Mouse (Mus musculus): ENCODE data around the gene Cdh13.
A peak's percentile ranks its signal among the peaks of the same experiment; 100 is the strongest.
"Not testable (repeated sequence)": the region's sequence is repeated elsewhere in the genome, so short reads cannot be mapped to it uniquely, and the experiment has no call there.

The Cdh13 gene

DNA sequence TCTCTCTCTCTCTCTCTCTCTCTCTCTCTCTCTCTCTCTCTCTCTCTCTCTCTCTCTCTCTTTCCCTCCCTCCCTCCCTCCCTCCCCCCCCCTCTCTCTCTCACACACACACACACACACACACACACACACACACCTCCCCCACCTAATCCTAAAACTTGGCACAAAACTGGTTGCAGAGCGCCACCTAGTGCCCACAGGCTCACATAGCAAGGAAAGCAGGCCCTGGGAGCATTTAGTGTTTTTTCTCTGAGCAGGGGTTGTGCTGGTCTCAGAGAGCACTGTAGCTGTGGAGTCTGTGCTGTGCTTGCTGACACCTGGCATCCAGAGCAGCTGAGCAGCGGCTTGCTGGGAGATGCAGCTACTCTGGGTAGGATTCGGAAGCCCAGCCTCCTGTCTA, 1014.2 kb downstream of the Cdh13 start:
- peak; percentile 48 for DNase-seq

DNA sequence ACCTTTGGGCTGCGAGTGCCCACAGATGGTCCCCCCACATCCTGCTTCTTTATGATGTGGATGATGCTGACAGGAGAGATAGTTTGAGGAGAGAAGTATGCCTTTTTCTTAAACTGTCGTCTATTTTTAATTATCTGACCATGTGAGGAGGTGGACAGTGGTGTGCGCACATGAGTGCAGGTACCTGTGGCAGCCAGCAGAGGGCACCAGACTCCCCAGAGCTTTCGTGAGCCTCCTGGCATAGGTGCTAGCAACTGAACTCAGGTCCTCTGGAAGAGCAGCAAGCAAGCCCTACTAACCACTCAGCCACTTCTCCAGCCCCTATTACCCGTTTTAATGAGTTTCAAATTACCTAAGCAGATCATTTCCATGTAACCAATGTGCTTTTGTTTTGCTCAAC, 1016.8 kb downstream of the Cdh13 start:
- DNase-seq = no peak

DNA sequence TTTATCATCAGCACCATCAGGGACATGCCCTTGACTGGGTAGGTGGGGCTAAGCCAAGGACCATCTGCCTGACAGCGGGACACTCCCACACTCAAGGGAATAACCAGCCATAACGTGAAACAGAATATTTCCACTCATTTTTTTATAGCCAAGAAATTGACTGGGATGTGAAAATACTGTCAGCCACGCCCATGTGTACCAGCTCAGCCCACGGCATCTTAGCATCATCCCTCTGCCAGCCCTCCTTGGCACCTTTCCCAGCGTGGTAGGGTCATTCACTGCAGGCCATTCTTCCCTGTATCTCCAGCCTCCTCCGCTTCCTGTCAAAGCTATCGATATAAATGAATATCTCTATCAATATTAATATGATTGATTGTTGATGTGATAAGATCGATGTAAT, 1020.7 kb downstream of the Cdh13 start:
- DNase-seq = peak; percentile 47

DNA sequence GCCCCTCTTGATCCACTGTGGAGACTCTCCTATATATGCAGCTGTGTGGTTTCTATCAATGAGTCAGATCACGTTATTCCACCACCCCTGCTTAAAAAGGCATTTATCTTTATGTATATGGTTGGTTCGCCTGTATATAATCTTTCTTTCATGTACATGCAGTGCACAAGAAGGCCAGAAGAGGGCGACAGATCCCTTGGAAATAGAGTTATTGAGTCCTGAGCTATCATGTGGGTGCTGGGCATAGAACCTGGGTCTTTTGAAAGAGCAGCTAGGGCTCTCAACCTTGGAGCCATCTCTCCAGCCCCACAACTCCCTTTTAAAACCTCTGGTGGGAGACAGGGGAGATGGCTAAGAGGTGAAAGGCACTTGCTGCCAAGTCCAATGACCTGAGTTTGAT, 1027.9 kb downstream of the Cdh13 start:
- DNase-seq = no peak

DNA sequence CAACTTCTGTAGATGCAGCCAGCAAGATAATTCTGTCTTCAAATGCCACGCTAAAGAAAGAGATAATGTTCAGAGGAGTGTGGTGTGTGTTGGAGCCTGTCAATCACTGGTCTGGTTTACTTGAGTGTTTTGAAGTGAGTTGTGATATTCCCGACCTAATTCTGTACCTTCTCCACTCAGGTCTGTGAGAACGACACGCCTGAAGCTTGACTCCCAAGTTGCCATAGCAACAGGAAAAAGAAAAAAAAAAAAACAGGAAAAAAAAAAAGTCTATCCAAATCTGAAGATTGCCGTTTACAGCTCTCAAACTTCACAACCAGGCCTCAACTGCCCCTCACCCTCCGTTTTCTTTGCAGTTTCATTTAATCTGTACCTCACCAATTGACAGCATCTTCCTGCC, 1039.7 kb downstream of the Cdh13 start:
- DNase-seq = no peak

DNA sequence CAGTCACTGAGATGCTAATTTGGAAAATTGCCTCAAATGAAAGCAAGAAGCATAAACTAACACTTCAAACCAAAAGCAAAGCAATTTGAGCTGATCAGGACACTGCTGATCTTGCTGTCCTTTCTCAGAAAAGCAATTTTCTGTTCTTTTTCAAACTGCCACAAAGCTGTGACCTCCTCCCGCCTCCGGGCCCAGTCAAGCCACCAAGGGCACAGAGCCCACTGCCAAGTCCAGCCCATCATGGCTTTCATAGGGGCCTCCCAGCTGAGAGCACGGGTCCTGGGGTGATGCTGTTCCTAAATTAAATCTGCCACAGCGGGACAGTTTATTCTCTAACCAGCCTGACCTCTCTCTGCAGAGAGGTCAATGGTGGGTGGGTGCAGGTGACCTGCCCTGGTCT, 1056.0 kb downstream of the Cdh13 start:
- no peak for DNase-seq

DNA sequence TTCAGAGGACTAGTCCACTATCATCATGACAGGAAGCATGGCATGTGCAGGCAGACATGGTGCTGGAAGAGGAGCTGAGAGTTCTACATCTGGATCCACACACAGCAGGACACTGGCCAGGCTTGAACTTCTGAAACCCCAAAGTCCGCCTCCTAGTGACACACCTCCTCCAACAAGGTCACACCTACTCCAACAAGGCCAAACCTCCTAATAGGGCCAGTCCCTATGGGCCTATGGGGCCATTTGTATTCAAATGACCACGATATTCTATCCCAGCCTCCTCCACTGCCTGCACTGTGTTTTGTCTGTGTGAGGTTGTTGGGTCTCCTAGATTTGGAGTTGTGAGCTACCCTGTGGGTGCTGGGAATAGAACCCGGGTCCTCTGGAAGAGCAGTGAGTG, 1060.1 kb downstream of the Cdh13 start:
- DNase-seq = no peak

DNA sequence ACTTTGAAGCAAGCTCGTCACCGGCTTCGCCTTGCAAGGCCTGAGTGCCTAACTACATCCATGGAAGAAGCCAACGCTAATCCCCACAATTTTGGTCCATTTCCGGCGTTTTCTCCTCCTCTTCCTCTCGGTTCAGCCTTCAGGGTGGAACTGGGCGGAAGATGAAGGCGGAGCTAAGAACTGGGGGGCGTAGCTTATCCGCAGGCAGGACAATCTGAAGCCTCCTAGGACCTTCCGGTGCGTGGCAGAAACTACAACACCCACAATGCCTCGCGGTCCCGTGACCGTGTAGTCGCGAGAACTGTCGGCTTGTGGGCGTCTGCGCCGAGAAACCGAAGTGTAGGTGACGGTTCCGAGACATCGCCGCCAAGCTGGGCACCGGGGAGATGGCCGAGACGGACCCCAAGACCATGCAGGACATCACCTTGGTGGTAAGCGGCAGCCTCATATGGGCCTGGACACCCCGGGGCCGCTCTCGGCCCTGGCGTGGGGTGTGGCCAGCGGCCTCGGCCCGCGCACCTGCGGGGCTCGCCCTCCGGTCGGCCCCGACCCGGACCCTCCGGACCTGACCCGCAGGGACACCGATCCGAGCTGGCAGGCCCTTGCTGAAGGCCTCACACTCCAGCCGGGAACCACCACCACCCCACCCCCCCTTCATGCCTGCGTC, 1060.8 kb downstream of the Cdh13 start, which contains the start of gene Hsbp1:
Hsbp1 (plus strand) TSS at position 299 of the 667 bp plus-strand sequence.
- DNase-seq = peak; percentile 96

DNA sequence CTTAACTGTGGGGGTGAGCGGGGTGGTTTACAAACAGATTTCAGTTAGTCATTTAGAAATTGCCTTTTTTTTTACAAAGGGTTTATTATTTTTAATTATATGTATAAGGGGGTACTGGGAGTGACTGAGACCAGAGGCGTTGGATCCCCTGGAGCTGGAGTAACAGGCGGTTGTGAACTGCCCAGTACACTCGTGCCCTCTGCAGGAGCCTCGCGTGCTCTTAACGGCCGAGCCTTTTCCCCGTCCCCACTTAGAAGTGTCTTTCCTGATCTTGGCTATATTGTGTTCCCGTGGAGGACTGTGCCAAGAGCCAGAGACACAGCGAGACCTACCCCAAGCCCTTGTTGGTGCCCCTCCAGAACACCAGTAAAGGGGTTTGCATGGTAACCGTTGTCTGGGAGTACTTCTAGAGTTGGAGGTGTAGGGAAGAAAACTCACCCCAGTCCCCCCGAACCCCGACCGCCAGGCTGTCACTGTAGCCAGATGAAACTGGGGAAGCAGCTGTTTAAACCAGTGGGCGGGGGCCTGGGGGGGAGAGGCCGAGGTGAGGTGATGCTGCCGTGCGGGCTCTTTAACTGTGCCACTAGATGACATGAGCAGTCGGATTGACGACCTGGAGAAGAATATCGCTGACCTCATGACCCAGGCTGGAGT, 1061.6 kb downstream of the Cdh13 start:
- no peak for DNase-seq

DNA sequence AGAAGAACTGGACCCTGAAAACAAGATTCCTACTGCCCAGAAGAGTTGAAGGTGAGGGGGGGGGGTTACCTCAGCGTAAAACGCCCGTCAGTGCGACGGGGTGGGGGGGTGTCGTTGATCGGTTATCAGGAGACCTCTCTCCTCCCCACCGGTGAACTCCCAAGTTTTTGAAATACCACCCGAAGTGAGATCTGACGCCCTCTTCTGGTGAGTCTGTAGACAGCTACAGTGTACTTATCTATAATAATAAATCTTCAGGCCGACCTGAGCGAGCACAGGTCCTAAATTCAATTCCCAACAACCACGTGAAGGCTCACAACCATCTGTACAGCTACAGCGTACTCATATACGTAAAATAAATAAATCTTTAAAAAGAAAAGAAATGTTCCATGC, 1062.1 kb downstream of the Cdh13 start:
- DNase-seq = no peak

DNA sequence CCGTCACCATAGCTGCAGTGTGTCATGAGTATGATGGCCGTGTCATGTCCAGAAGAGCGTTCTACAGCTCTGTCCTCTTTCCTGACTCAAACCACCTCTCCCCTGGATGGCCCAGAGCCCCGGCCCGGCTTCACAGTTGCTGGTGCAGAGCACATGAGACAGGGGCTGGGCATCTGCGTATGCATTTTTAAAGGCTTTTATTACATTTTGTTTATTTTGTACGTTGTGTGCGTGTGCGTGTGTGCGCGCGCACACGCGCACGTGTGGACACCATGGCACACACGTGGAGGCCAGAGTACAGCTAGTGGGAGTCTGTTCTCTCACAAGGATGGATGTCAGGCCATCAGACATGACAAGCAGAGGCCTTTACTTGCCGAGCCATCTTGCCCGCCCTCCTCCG, 1068.1 kb downstream of the Cdh13 start:
- DNase-seq = no peak

DNA sequence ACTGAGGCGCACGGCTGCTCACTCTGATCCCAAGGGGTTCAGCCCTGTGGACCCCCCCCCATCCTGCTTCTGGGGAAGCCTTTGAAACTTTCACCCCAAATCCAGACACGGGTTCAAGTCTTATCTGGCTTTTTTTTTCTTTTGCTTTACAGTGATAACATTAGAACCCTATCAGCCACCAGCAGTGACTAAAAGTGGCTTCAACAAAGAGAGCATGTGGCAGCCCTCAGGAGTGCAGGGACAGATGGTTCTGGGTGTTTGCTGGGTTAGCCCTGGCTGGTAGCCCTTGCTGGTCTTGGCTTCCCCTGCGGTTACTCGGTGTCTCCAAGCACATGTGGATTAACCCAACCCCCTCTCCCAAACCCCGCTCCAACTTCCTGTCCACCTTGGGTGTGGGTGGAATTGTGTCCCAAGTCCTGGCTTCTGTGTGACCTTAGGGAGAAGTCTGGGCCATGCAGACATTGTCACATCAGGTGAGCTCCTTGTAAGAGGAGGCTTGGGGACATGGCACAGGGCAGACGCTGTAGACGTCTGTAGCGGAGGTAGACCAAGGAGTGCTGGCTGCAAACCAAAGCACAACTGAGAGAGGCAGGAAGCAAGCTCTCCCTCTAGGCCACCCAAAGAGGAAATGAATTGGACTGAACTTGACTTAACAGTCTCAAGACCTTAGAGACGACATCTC, 1069.6 kb downstream of the Cdh13 start:
- DNase-seq = no peak

DNA sequence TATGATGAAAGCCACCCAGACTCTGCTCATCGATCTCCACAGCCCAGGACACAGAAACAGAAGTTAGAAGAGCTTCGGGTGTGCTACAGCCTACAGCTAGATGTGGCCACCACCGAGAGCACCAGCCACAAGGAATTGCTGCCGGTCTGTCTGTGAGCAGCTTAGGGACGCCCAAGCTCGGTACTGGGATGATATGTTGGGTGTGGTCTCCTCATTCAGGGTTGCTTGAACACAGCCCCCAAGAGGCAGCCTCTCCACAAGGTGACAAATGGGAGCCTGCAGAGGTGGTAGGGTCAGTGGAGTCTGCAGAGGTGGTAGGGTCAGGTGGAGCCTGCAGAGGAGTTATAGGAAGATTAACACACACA, 1070.1 kb downstream of the Cdh13 start:
- no peak for DNase-seq

DNA sequence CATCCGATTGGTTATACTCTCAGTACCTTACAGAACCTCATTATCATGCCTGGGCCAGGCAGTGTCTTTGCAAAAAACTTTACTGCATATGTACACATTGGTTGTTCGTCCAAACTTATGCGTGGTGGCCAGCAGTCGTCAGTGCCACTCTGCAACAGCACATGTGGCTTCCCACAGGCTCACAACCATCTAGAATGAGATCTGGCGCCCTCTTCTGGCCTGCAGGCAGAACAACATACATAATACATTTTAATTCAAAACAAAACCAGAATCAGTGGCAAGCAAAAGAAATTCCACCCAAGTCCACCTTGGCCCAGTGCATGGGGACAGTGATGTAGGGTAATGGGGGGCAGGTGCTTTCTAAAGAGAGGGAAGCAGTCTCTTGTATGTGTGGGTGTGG, 1073.1 kb downstream of the Cdh13 start:
- DNase-seq = not testable (repeated sequence)

DNA sequence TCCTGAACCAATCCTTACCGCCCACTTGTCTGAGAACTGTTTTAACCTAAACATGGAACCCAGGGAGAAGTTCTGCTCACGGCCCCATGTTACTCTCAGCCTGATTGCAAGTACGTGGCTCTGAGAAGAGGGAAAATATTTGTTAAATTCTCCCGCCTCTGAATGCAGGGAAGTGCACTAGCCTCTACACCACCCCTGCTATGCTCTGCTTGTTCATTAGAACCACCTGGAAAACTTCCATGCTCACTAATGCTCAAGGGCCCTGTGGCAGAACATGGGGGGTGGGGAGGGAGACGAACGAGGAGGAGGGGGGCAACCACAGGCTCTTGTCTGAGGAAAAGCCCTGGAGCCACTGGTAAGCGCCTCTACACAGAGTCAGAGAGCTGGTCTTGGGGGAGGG, 1074.6 kb downstream of the Cdh13 start:
- no peak for DNase-seq

DNA sequence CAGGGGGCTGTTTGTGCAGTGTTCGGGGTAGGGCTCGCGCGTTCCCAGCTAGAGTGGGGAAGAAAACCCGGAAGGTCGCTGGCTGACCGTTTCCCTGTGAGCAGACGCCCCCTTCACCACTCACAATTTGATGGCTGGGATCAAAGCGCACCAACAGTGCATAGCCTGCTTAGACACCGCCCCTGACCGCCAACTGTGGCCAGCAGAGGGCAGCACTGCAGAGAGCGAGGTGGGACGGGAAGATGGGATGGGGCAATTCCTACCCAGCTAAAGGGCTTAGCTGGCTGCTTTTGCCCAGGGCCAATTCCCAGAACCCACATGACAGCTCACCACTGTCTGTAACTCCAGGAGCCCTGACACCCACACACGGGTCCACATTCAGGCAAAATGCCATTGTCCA, 1075.3 kb downstream of the Cdh13 start:
- peak; percentile 59 for DNase-seq

DNA sequence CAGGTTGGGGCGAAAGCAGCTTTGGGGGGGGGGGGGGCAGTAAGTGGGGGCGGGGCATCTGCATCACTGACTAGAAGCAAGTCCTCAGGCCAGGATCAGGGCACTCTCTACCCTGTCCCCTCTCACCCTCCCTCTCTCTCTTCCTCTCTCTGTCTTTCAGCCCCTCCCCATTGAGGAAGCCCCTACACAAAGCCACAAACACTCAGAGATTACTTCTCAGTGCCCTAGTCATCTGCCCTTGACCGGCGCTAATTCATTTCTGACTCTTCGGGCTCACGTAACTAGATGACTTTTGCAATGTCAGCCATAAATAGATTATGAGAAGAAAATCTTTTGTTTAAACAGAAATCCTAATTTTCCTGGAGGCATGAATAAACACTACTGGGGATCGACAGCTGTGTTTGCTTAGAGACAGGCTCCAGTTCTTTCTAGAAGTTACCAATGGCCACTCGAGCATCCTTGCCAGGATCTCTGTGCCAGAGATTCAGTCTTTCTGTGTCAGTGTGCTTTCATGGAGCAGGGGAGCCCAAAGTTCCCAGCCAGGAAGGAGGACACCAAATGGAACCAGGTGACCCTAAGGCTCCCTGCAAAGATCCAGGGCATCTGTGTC, 1077.3 kb downstream of the Cdh13 start:
- DNase-seq = no peak

Measured in right cerebral cortex, postnatal 14 days (tissue).